Mouse (Mus musculus): ENCODE data around the gene Smc1a. TPM values are rescaled to one million over a fixed set of nuclear protein-coding genes. Genes with fewer than 3 reads are reported as not detected.

The Smc1a gene
- polyA plus RNA-seq, 1 experiment from 2014 or later: 142 TPM

GRCm38 (mm10) chrX:152097572-152097971 is 81.3 kb downstream of the Smc1a start:
- no peak overlapping the region for H3K27ac ChIP-seq (ENCODE audit: low read depth, low read length)
- 61% methylated on average over 1 of the region's 1 CpGs for WGBS
- ATAC-seq (replicated peaks; ENCODE audit: low FRiP score): no peak

More at GRCm38 (mm10) chrX:152097572-152097971, 81.3 kb downstream of the Smc1a start:
- no peak for DNase-seq (ENCODE audit: low spot score)
- H3K9me3 ChIP-seq (ENCODE audit: control insufficient read depth, low read length): no peaks in the 10 kb centered on the region
- H3K4me2 ChIP-seq (ENCODE audit: low read depth, low read length, severe bottlenecking): no peak overlapping the region
- H3K4me3 ChIP-seq (ENCODE audit: low read depth, low read length): no peak overlapping the region
- no peaks in the 10 kb centered on the region for H3K36me3 ChIP-seq (ENCODE audit: control insufficient read depth, insufficient read depth, low read length)
- H3K9ac ChIP-seq (ENCODE audit: low read length): no peak overlapping the region
- no peaks in the 10 kb centered on the region for H3K4me1 ChIP-seq (replicated peaks; ENCODE audit: control insufficient read depth, insufficient read depth, low read length)
- peaks cover 20% of the 10 kb centered on the region for H3K27me3 ChIP-seq (ENCODE audit: control insufficient read depth, insufficient read depth, low read length)

Other genes starting within 250 kb of the Smc1a start
- 70.6 and 88.4 TPM in 2 replicates for gene Huwe1, start 215.6 kb upstream of the Smc1a start, polyA plus RNA-seq (2014; fragmentation: Nextera tagmentation; extraction: Ambion mirVana)
- gene Hsd17b10, start 14.6 kb upstream of the Smc1a start, polyA plus RNA-seq (2014; fragmentation: Nextera tagmentation; extraction: Ambion mirVana): 167 and 168 TPM in 2 replicates
- gene Ribc1, start 133 bp upstream of the Smc1a start, polyA plus RNA-seq (2014; fragmentation: Nextera tagmentation; extraction: Ambion mirVana): 4.4 and 4.8 TPM in 2 replicates
- gene Iqsec2, start 127.8 kb downstream of the Smc1a start, polyA plus RNA-seq (2014; fragmentation: Nextera tagmentation; extraction: Ambion mirVana): 1.5 and 2.1 TPM in 2 replicates
- 46.3 and 46.6 TPM in 2 replicates for gene Kdm5c, start 216.6 kb downstream of the Smc1a start, polyA plus RNA-seq (2014; fragmentation: Nextera tagmentation; extraction: Ambion mirVana)